Mouse (Mus musculus): Measurements from ENCODE around the gene Spata48. TPM values are rescaled to one million over a fixed set of nuclear protein-coding genes. Genes with fewer than 3 reads are reported as not detected.

The Spata48 gene
- polyA plus RNA-seq, 1 experiment = 0.84 TPM

GRCm38 (mm10) chr11:11514920-11515319, 53.0 kb downstream of the Spata48 start:
- Histone ChIP-seq H3K27me3 (replicated peaks; ENCODE audit: control insufficient read depth, insufficient read depth, low read length) (no peaks in the 10 kb centered on the region), H3K36me3 (ENCODE audit: control insufficient read depth, insufficient read depth, low read length) (no peaks in the 10 kb centered on the region), H3K4me3 (ENCODE audit: insufficient read depth, low read depth, low read length) (no peak overlapping the region), H3K27ac (ENCODE audit: insufficient read depth, low read depth, low read length) (no peak overlapping the region), H3K4me1 (ENCODE audit: control insufficient read depth, insufficient read depth, low read length) (no peaks in the 10 kb centered on the region)
- WGBS = 93% methylated on average over 4 of the region's 4 CpGs
- DNase-seq = no peak
- TF ChIP-seq CTCF (conservative IDR thresholded peaks at IDR 0.05; ENCODE audit: insufficient read depth, insufficient read length, low read depth, low read length) (no peak), POLR2A (IDR thresholded peaks at IDR 0.05; ENCODE audit: low read depth, low read length) (no peak)

GRCm38 (mm10) chr11:11517781-11518435, 56.0 kb downstream of the Spata48 start:
- TF ChIP-seq POLR2A (IDR thresholded peaks at IDR 0.05; ENCODE audit: low read depth, low read length) (no peak), CTCF (conservative IDR thresholded peaks at IDR 0.05; ENCODE audit: insufficient read depth, insufficient read length, low read depth, low read length) (no peak)
- H3K4me3 ChIP-seq (ENCODE audit: insufficient read depth, low read depth, low read length) = no peak overlapping the region
- no peak for DNase-seq
- H3K27me3 ChIP-seq (replicated peaks; ENCODE audit: control insufficient read depth, insufficient read depth, low read length) = no peaks in the 10 kb centered on the region; the same call in 1 of the 2 replicates
- H3K36me3 ChIP-seq (ENCODE audit: control insufficient read depth, insufficient read depth, low read length) = no peaks in the 10 kb centered on the region
- 90% methylated on average over 1 of the region's 1 CpGs for WGBS
- H3K4me1 ChIP-seq (ENCODE audit: control insufficient read depth, insufficient read depth, low read length) = no peaks in the 10 kb centered on the region
- H3K27ac ChIP-seq (ENCODE audit: insufficient read depth, low read depth, low read length) = no peak overlapping the region

GRCm38 (mm10) chr11:11519255-11520243, 57.7 kb downstream of the Spata48 start:
- TF ChIP-seq CTCF (conservative IDR thresholded peaks at IDR 0.05; ENCODE audit: insufficient read depth, insufficient read length, low read depth, low read length) = no peak
- TF ChIP-seq POLR2A (IDR thresholded peaks at IDR 0.05; ENCODE audit: low read depth, low read length) = no peak
- no peak for DNase-seq
- 83% methylated on average over 10 of the region's 10 CpGs for WGBS
- Histone ChIP-seq H3K4me3 (ENCODE audit: insufficient read depth, low read depth, low read length) (no peak overlapping the region), H3K4me1 (ENCODE audit: control insufficient read depth, insufficient read depth, low read length) (no peaks in the 10 kb centered on the region), H3K36me3 (ENCODE audit: control insufficient read depth, insufficient read depth, low read length) (no peaks in the 10 kb centered on the region), H3K27me3 (replicated peaks; ENCODE audit: control insufficient read depth, insufficient read depth, low read length) (no peaks in the 10 kb centered on the region; the same call in 1 of the 2 replicates), H3K27ac (ENCODE audit: insufficient read depth, low read depth, low read length) (no peak overlapping the region)

- TF ChIP-seq POLR2A (IDR thresholded peaks at IDR 0.05; ENCODE audit: low read depth, low read length) (no peak), CTCF (conservative IDR thresholded peaks at IDR 0.05; ENCODE audit: insufficient read depth, insufficient read length, low read depth, low read length) (no peak)
- DNase-seq = no peak
- Histone ChIP-seq H3K4me1 (ENCODE audit: control insufficient read depth, insufficient read depth, low read length) (no peaks in the 10 kb centered on the region), H3K36me3 (ENCODE audit: control insufficient read depth, insufficient read depth, low read length) (no peaks in the 10 kb centered on the region), H3K4me3 (ENCODE audit: insufficient read depth, low read depth, low read length) (no peak overlapping the region), H3K27me3 (replicated peaks; ENCODE audit: control insufficient read depth, insufficient read depth, low read length) (no peaks in the 10 kb centered on the region; the same call in 1 of the 2 replicates), H3K27ac (ENCODE audit: insufficient read depth, low read depth, low read length) (no peak overlapping the region)
- 70% methylated on average over 5 of the region's 5 CpGs for WGBS
These were observed 60.1 kb downstream of the Spata48 start for GRCm38 (mm10) chr11:11521908-11522441.

DNA sequence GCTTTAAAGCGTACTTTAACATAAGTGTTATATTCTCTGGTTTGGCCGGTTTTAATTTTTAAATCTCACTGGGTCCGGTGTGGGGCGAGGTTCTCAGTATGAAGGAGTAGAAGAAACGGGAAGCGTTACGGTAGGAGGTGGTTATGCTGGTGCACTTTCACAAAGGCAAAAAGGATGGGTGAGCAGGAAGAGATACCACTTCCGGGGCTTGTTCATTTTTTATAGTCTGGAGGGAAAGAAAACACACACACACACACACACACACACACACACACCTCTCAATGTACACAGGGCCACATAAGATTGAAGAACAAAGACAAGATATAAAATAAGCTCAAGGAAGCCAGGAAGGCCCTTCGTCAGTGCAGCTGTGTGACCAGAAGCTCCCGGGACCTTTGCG, 66.9 kb downstream of the Spata48 start:
- H3K4me3 ChIP-seq (ENCODE audit: insufficient read depth, low read depth, low read length) = no peak overlapping the region
- TF ChIP-seq CTCF (conservative IDR thresholded peaks at IDR 0.05; ENCODE audit: insufficient read depth, insufficient read length, low read depth, low read length) (no peak), POLR2A (IDR thresholded peaks at IDR 0.05; ENCODE audit: low read depth, low read length) (no peak)
- H3K36me3 ChIP-seq (ENCODE audit: control insufficient read depth, insufficient read depth, low read length) = no peaks in the 10 kb centered on the region
- no peaks in the 10 kb centered on the region for H3K4me1 ChIP-seq (ENCODE audit: control insufficient read depth, insufficient read depth, low read length)
- WGBS = 75% methylated on average over 11 of the region's 11 CpGs
- no peak for DNase-seq
- no peaks in the 10 kb centered on the region for H3K27me3 ChIP-seq (replicated peaks; ENCODE audit: control insufficient read depth, insufficient read depth, low read length)
- no peak overlapping the region for H3K27ac ChIP-seq (ENCODE audit: insufficient read depth, low read depth, low read length)

- no peak for TF ChIP-seq POLR2A (IDR thresholded peaks at IDR 0.05; ENCODE audit: low read depth, low read length)
- no peak for TF ChIP-seq CTCF (conservative IDR thresholded peaks at IDR 0.05; ENCODE audit: insufficient read depth, insufficient read length, low read depth, low read length)
- Histone ChIP-seq H3K36me3 (ENCODE audit: control insufficient read depth, insufficient read depth, low read length) (no peaks in the 10 kb centered on the region), H3K4me3 (ENCODE audit: insufficient read depth, low read depth, low read length) (no peak overlapping the region), H3K4me1 (ENCODE audit: control insufficient read depth, insufficient read depth, low read length) (no peaks in the 10 kb centered on the region), H3K27ac (ENCODE audit: insufficient read depth, low read depth, low read length) (no peak overlapping the region), H3K27me3 (replicated peaks; ENCODE audit: control insufficient read depth, insufficient read depth, low read length) (no peaks in the 10 kb centered on the region)
- no peak for DNase-seq
- WGBS = 61% methylated on average over 6 of the region's 6 CpGs
These were observed 67.3 kb downstream of the Spata48 start for GRCm38 (mm10) chr11:11529165-11529564.

- DNase-seq = no peak
- WGBS = 77% methylated on average over 2 of the region's 2 CpGs
- Histone ChIP-seq H3K36me3 (ENCODE audit: control insufficient read depth, insufficient read depth, low read length) (no peaks in the 10 kb centered on the region), H3K27me3 (replicated peaks; ENCODE audit: control insufficient read depth, insufficient read depth, low read length) (no peaks in the 10 kb centered on the region), H3K4me3 (ENCODE audit: insufficient read depth, low read depth, low read length) (no peak overlapping the region), H3K4me1 (ENCODE audit: control insufficient read depth, insufficient read depth, low read length) (no peaks in the 10 kb centered on the region), H3K27ac (ENCODE audit: insufficient read depth, low read depth, low read length) (no peak overlapping the region)
- TF ChIP-seq POLR2A (IDR thresholded peaks at IDR 0.05; ENCODE audit: low read depth, low read length) = no peak
- TF ChIP-seq CTCF (conservative IDR thresholded peaks at IDR 0.05; ENCODE audit: insufficient read depth, insufficient read length, low read depth, low read length) = no peak
These were observed 68.2 kb downstream of the Spata48 start for GRCm38 (mm10) chr11:11530126-11530525.
